ENCODE assay signal across 8 mouse cellular contexts in genomic region chr10:80155277-80155676, GRCm38 (mm10). TPM values are rescaled to one million over a fixed set of nuclear protein-coding genes. Genes with fewer than 3 reads are reported as not detected.
A peak's percentile ranks its signal among the peaks of the same experiment; 100 is the strongest.
DNase-seq lines count a peak whose midpoint lies in the region; ATAC-seq and TF ChIP-seq lines count a peak whose summit lies in the region.

No protein-coding gene starts in this region.

- WGBS in intestine, postnatal 0 days, result 78% methylated on average over 1 of the region's 1 CpGs
- WGBS in stomach, embryonic 16.5 days, result 61% methylated on average over 1 of the region's 1 CpGs

- no peaks in the 10 kb centered on the region for H3K9me3 ChIP-seq in megakaryocyte, embryonic 14.5 days
- no peaks in the 10 kb centered on the region for H3K9me3 ChIP-seq in intestine, postnatal 0 days (ENCODE audit: control insufficient read depth)
- H3K9me3 ChIP-seq in stomach, embryonic 16.5 days (replicated peaks; ENCODE audit: control insufficient read depth, low read length), result no peaks in the 10 kb centered on the region

- peaks cover 74% of the 10 kb centered on the region for H3K36me3 ChIP-seq in megakaryocyte, embryonic 14.5 days (replicated peaks; ENCODE audit: low read length)
- H3K36me3 ChIP-seq in intestine, postnatal 0 days (ENCODE audit: control insufficient read depth, insufficient read depth), result peaks cover 62% of the 10 kb centered on the region
- H3K36me3 ChIP-seq in stomach, embryonic 16.5 days (ENCODE audit: control insufficient read depth, insufficient read depth, low read length), result peaks cover 39% of the 10 kb centered on the region

- peaks cover 90% of the 10 kb centered on the region for H3K4me1 ChIP-seq in megakaryocyte, embryonic 14.5 days
- H3K4me1 ChIP-seq in intestine, postnatal 0 days (replicated peaks; ENCODE audit: control insufficient read depth, insufficient read depth, low read length), result peaks cover 39% of the 10 kb centered on the region
- peaks cover 75% of the 10 kb centered on the region for H3K4me1 ChIP-seq in stomach, embryonic 16.5 days (ENCODE audit: control insufficient read depth, insufficient read depth, low read length)

- H3K27me3 ChIP-seq in megakaryocyte, embryonic 14.5 days (replicated peaks), result no peaks in the 10 kb centered on the region
- no peaks in the 10 kb centered on the region for H3K27me3 ChIP-seq in intestine, postnatal 0 days (replicated peaks; ENCODE audit: control insufficient read depth, insufficient read depth, low read length)
- H3K27me3 ChIP-seq in stomach, embryonic 16.5 days (ENCODE audit: control insufficient read depth, insufficient read depth, low read length), result no peaks in the 10 kb centered on the region

- no peak for TF ChIP-seq CTCF in intestine, postnatal 0 days (IDR thresholded peaks at IDR 0.05; ENCODE audit: low read depth)

- no peak overlapping the region for H3K9ac ChIP-seq in intestine, postnatal 0 days (ENCODE audit: low read depth, low read length)
- H3K9ac ChIP-seq in stomach, embryonic 16.5 days (ENCODE audit: low read length), result 0 out of 2 replicates have a peak overlapping the region, but pooled peaks have one; percentile 23

- 0 out of 2 replicates have a peak overlapping the region, but pooled peaks have one; percentile 1 for H3K4me2 ChIP-seq in intestine, postnatal 0 days (replicated peaks; ENCODE audit: low read depth)
- H3K4me2 ChIP-seq in stomach, embryonic 16.5 days (ENCODE audit: low read depth, low read length), result no peak overlapping the region

- intact Hi-C loops in gastrocnemius, postnatal 14 days (cut with DNase I; ENCODE audit: low total_unique reads), result no loop called here

- peak overlapping the region; percentile 60 for H3K4me3 ChIP-seq in megakaryocyte, embryonic 14.5 days (replicated peaks)
- no peak overlapping the region for H3K4me3 ChIP-seq in intestine, postnatal 0 days (ENCODE audit: low read depth, low read length)
- no peak overlapping the region for H3K4me3 ChIP-seq in stomach, embryonic 16.5 days (replicated peaks; ENCODE audit: low read length)

- no peak for ATAC-seq in megakaryocyte, adult 5-6 weeks (ENCODE audit: poor library complexity, severe bottlenecking)
- ATAC-seq in intestine, postnatal 0 days, result no peak
- ATAC-seq in stomach, embryonic 16.5 days (ENCODE audit: insufficient read depth, low FRiP score), result no peak
- ATAC-seq in monocyte, adult 5-6 weeks (replicated peaks; ENCODE audit: insufficient number of reproducible peaks, low FRiP score, low TSS enrichment, poor library complexity, severe bottlenecking), result no peak

- peak overlapping the region; percentile 92 for H3K27ac ChIP-seq in intestine, postnatal 0 days (ENCODE audit: low read depth, low read length)
- H3K27ac ChIP-seq in stomach, embryonic 16.5 days (ENCODE audit: low read length), result peak overlapping the region; percentile 76

- DNase-seq in gastrocnemius, postnatal 14 days, result peak; percentile 5
- DNase-seq in gastrocnemius, adult 8-10 months (ENCODE audit: low spot score in 2 of 2), result no peak
- no peak for DNase-seq in adrenal gland, adult (ENCODE audit: inconsistent age in 2 of 2, low spot score in 1 of 2)

RNA-seq across cellular contexts. Expression of gene Midn, which starts 7.2 kb away (rescaled TPM):
- total RNA-seq in gastrocnemius, postnatal 14 days (2021), result 10 to 100 TPM; 40.3 to 43.6 TPM
- total RNA-seq in gastrocnemius, adult 8-10 months (2022), result 10 to 100 TPM; 20.8 to 36.0 (median 29.5) TPM
- 171 and 203 TPM in 2 replicates for polyA plus RNA-seq in megakaryocyte, embryonic 14.5 days (2012; ENCODE audit: insufficient read depth, low replicate concordance)
- 29.5 and 29.6 TPM in 2 replicates for total RNA-seq in megakaryocyte, adult 5-6 weeks (2015)
- total RNA-seq in megakaryocyte, adult 5-6 weeks (2017), result 22.4 and 36.1 TPM in 2 replicates
- polyA plus RNA-seq in intestine, postnatal 0 days (2015; fragmentation: Nextera tagmentation; extraction: Ambion mirVana), result 18.1 and 19.5 TPM in 2 replicates
- 7.8 and 9.8 TPM in 2 replicates for polyA plus RNA-seq in stomach, embryonic 16.5 days (2015; fragmentation: Nextera tagmentation; extraction: Ambion mirVana)
- total RNA-seq in monocyte, adult 5-6 weeks (2017), result 27.3 to 65.5 TPM (median 29.9 TPM) in 3 replicates

RNA-seq across cellular contexts. Expression of gene Cirbp, which starts 10.5 kb away (rescaled TPM):
- 10 to 100 TPM; 41.4 to 41.5 TPM for total RNA-seq in gastrocnemius, postnatal 14 days (2021)
- 10 to 100 TPM; 23.4 to 49.1 (median 31.4) TPM for total RNA-seq in gastrocnemius, adult 8-10 months (2022)
- 27.7 and 39.5 TPM in 2 replicates for polyA plus RNA-seq in megakaryocyte, embryonic 14.5 days (2012; ENCODE audit: insufficient read depth, low replicate concordance)
- 11.7 and 13.8 TPM in 2 replicates for total RNA-seq in megakaryocyte, adult 5-6 weeks (2015)
- total RNA-seq in megakaryocyte, adult 5-6 weeks (2017), result 29.3 and 32.1 TPM in 2 replicates
- 222 and 228 TPM in 2 replicates for polyA plus RNA-seq in intestine, postnatal 0 days (2015; fragmentation: Nextera tagmentation; extraction: Ambion mirVana)
- polyA plus RNA-seq in stomach, embryonic 16.5 days (2015; fragmentation: Nextera tagmentation; extraction: Ambion mirVana), result 69.8 and 80.8 TPM in 2 replicates
- 137 to 163 TPM (median 145 TPM) in 3 replicates for total RNA-seq in monocyte, adult 5-6 weeks (2017)

RNA-seq across cellular contexts. Expression of gene Cbarp, which starts 14.6 kb away (rescaled TPM):
- 1 to 10 TPM; 1.6 TPM for total RNA-seq in gastrocnemius, postnatal 14 days (2021)
- 1 to 10 TPM; 1.9 to 4.0 (median 2.9) TPM for total RNA-seq in gastrocnemius, adult 8-10 months (2022)
- 4.8 and 11.7 TPM in 2 replicates for polyA plus RNA-seq in megakaryocyte, embryonic 14.5 days (2012; ENCODE audit: insufficient read depth, low replicate concordance)
- 1.6 and 2.2 TPM in 2 replicates for total RNA-seq in megakaryocyte, adult 5-6 weeks (2015)
- 1.4 TPM in 1 of 2 replicates, not detected in the other for total RNA-seq in megakaryocyte, adult 5-6 weeks (2017)
- polyA plus RNA-seq in intestine, postnatal 0 days (2015; fragmentation: Nextera tagmentation; extraction: Ambion mirVana), result 2.1 and 2.7 TPM in 2 replicates
- polyA plus RNA-seq in stomach, embryonic 16.5 days (2015; fragmentation: Nextera tagmentation; extraction: Ambion mirVana), result 3.1 and 3.9 TPM in 2 replicates
- 0.29 to 5.8 TPM (median 4.1 TPM) in 3 replicates for total RNA-seq in monocyte, adult 5-6 weeks (2017)

RNA-seq across cellular contexts. Expression of gene Atp5d, which starts 16.8 kb away (rescaled TPM):
- 100 to 1,000 TPM; 657 to 736 TPM for total RNA-seq in gastrocnemius, postnatal 14 days (2021)
- 100 to 1,000 TPM; 525 to 571 (median 544) TPM for total RNA-seq in gastrocnemius, adult 8-10 months (2022)
- 1,192 and 1,533 TPM in 2 replicates for polyA plus RNA-seq in megakaryocyte, embryonic 14.5 days (2012; ENCODE audit: insufficient read depth, low replicate concordance)
- total RNA-seq in megakaryocyte, adult 5-6 weeks (2015), result 161 and 162 TPM in 2 replicates
- total RNA-seq in megakaryocyte, adult 5-6 weeks (2017), result 31.0 and 34.7 TPM in 2 replicates
- polyA plus RNA-seq in intestine, postnatal 0 days (2015; fragmentation: Nextera tagmentation; extraction: Ambion mirVana), result 1,009 and 1,013 TPM in 2 replicates
- polyA plus RNA-seq in stomach, embryonic 16.5 days (2015; fragmentation: Nextera tagmentation; extraction: Ambion mirVana), result 536 and 594 TPM in 2 replicates
- total RNA-seq in monocyte, adult 5-6 weeks (2017), result 26.1 to 49.8 TPM (median 29.5 TPM) in 3 replicates

RNA-seq across cellular contexts. Expression of gene 1600002K03Rik, which starts 17.5 kb away (rescaled TPM):
- total RNA-seq in gastrocnemius, postnatal 14 days (2021), result 1 to 10 TPM; 3.3 to 4.2 TPM
- 1 to 10 TPM; 4.3 to 7.8 (median 6.9) TPM for total RNA-seq in gastrocnemius, adult 8-10 months (2022)
- polyA plus RNA-seq in megakaryocyte, embryonic 14.5 days (2012; ENCODE audit: insufficient read depth, low replicate concordance), result 3.0 and 7.7 TPM in 2 replicates
- total RNA-seq in megakaryocyte, adult 5-6 weeks (2015), result 19.3 and 21.0 TPM in 2 replicates
- total RNA-seq in megakaryocyte, adult 5-6 weeks (2017), result 18.8 and 20.9 TPM in 2 replicates
- 12.7 and 13.9 TPM in 2 replicates for polyA plus RNA-seq in intestine, postnatal 0 days (2015; fragmentation: Nextera tagmentation; extraction: Ambion mirVana)
- 16.4 and 16.6 TPM in 2 replicates for polyA plus RNA-seq in stomach, embryonic 16.5 days (2015; fragmentation: Nextera tagmentation; extraction: Ambion mirVana)
- total RNA-seq in monocyte, adult 5-6 weeks (2017), result 16.2 to 29.1 TPM (median 18.0 TPM) in 3 replicates
